Mouse (Mus musculus): Measurements from ENCODE around the gene Mrps23.
A peak's percentile ranks its signal among the peaks of the same experiment; 100 is the strongest.

The Mrps23 gene

GRCm38 (mm10) chr11:88203712-88204532 lies at the start of gene Mrps23:
Gene Mrps23, plus strand, starts transcription at chr11:88204388.
- peak; percentile 86 for DNase-seq (ENCODE audit: extremely low read depth, low read depth)

- DNase-seq (ENCODE audit: extremely low read depth, low read depth): no peak
These were observed 49.7 kb upstream of the Mrps23 start for GRCm38 (mm10) chr11:88154500-88154899.

GRCm38 (mm10) chr11:88155451-88155850 lies 48.7 kb upstream of the Mrps23 start:
- DNase-seq (ENCODE audit: extremely low read depth, low read depth): no peak

- no peak for DNase-seq (ENCODE audit: extremely low read depth, low read depth)
These were observed 48.2 kb upstream of the Mrps23 start for GRCm38 (mm10) chr11:88155998-88156397.

GRCm38 (mm10) chr11:88156403-88156802 lies 47.8 kb upstream of the Mrps23 start:
- DNase-seq (ENCODE audit: extremely low read depth, low read depth): no peak

- no peak for DNase-seq (ENCODE audit: extremely low read depth, low read depth)
These were observed 45.3 kb upstream of the Mrps23 start for GRCm38 (mm10) chr11:88158842-88159246.

- no peak for DNase-seq (ENCODE audit: extremely low read depth, low read depth)
These were observed 44.8 kb upstream of the Mrps23 start for GRCm38 (mm10) chr11:88159389-88159788.

- DNase-seq (ENCODE audit: extremely low read depth, low read depth): no peak
These were observed 43.9 kb upstream of the Mrps23 start for GRCm38 (mm10) chr11:88160316-88160715.

GRCm38 (mm10) chr11:88161051-88161581 lies 43.1 kb upstream of the Mrps23 start:
- no peak for DNase-seq (ENCODE audit: extremely low read depth, low read depth)

- no peak for DNase-seq (ENCODE audit: extremely low read depth, low read depth)
These were observed 42.4 kb upstream of the Mrps23 start for GRCm38 (mm10) chr11:88161651-88162362.

GRCm38 (mm10) chr11:88162740-88163139 lies 41.4 kb upstream of the Mrps23 start:
- DNase-seq (ENCODE audit: extremely low read depth, low read depth): no peak

GRCm38 (mm10) chr11:88164213-88164723 lies 39.9 kb upstream of the Mrps23 start:
- DNase-seq (ENCODE audit: extremely low read depth, low read depth): peak; percentile 91

GRCm38 (mm10) chr11:88164801-88165377 lies 39.3 kb upstream of the Mrps23 start:
- DNase-seq (ENCODE audit: extremely low read depth, low read depth): no peak

GRCm38 (mm10) chr11:88165683-88166364 lies 38.4 kb upstream of the Mrps23 start:
- DNase-seq (ENCODE audit: extremely low read depth, low read depth): no peak

GRCm38 (mm10) chr11:88166471-88166870 lies 37.7 kb upstream of the Mrps23 start:
- DNase-seq (ENCODE audit: extremely low read depth, low read depth): no peak

- no peak for DNase-seq (ENCODE audit: extremely low read depth, low read depth)
These were observed 35.6 kb upstream of the Mrps23 start for GRCm38 (mm10) chr11:88168611-88169010.

- no peak for DNase-seq (ENCODE audit: extremely low read depth, low read depth)
These were observed 34.6 kb upstream of the Mrps23 start for GRCm38 (mm10) chr11:88169531-88170040.

GRCm38 (mm10) chr11:88170606-88171005 lies 33.6 kb upstream of the Mrps23 start:
- DNase-seq (ENCODE audit: extremely low read depth, low read depth): no peak

- DNase-seq (ENCODE audit: extremely low read depth, low read depth): no peak
These were observed 32.2 kb upstream of the Mrps23 start for GRCm38 (mm10) chr11:88171876-88172442.

GRCm38 (mm10) chr11:88172601-88173325 lies 31.4 kb upstream of the Mrps23 start:
- DNase-seq (ENCODE audit: extremely low read depth, low read depth): no peak

All from MEL-GATA-1-ER (cell line).